Mouse (Mus musculus): ENCODE measurements around the gene Fam213b. TPM values are rescaled to one million over a fixed set of nuclear protein-coding genes. Genes with fewer than 3 reads are reported as not detected.

Fam213b gene
- total RNA-seq, 2 experiments from 2014 or later = 0.94 TPM; not detected in 1

GRCm38 (mm10) chr4:154926969-154927898 is 28.3 kb upstream of the Fam213b start:
- ATAC-seq (replicated peaks; ENCODE audit: low FRiP score, low TSS enrichment, poor library complexity, severe bottlenecking) = peak; percentile 6

DNA sequence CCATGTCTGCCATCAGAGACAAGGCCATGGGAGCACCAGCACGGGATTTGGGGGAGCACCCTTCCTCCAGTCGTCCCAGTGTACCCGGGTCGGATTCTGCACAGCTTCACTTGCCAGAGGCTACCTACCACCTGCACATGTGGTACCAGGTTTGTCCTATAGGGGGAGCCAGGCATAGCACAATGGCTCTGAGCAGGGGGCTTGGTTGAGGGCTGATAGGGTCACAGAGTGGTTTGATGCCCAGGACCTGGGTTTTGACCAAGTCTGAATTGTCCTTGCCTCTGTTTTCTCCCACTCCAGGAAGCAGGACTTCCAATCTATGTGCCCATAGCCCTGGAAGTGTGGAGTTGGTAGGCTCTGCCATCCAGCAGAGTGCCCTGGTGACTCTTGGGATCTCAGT is 26.5 kb upstream of the Fam213b start:
- 0 out of 2 replicates have a peak, but pooled peaks have one; percentile 17 for ATAC-seq (replicated peaks; ENCODE audit: low FRiP score, low TSS enrichment, poor library complexity, severe bottlenecking)

GRCm38 (mm10) chr4:154922931-154923330 is 24.0 kb upstream of the Fam213b start:
- no peak for ATAC-seq (replicated peaks; ENCODE audit: low FRiP score, low TSS enrichment, poor library complexity, severe bottlenecking)

DNA sequence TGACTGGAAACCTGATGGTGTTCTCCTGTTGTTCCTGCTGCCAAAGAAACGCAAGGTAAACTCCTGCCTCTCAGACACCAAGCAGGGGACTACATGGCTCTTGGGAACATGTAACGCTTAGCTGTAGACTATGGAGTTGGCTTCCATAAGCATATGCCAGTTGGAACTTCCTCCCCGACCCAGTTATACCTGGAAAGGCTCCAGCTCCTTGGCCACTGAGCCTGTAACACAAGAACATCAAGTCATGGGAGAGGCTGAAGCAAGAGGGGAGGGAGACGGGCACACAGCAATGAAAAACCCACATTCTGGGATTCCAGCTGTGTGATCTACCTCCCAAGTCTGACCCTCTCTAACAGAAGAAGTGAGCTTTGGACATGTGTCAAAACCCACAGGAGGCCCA is 23.4 kb upstream of the Fam213b start:
- no peak for ATAC-seq (replicated peaks; ENCODE audit: low FRiP score, low TSS enrichment, poor library complexity, severe bottlenecking)

DNA sequence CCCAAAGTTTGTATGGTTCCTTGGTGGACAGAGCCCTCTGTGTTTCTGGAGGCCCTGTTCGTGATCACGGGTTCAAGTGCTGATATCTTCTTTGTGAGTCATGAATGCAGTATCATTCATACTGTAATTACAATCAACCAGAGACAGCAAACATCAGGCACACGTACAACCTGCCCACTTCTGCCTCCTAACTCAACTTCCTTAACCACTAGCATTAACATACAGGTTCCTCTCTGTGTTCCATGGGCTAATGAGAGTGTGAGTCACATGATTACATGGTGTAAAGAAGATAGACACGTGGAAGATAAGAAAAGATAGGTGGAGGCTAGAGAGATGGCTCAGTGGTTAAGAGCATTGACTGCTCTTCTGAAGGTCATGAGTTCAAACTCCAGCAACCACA is 17.7 kb upstream of the Fam213b start:
- ATAC-seq (replicated peaks; ENCODE audit: low FRiP score, low TSS enrichment, poor library complexity, severe bottlenecking) = peak; percentile 28; the same call in 1 of the 2 replicates

- no peak for ATAC-seq (replicated peaks; ENCODE audit: low FRiP score, low TSS enrichment, poor library complexity, severe bottlenecking)
These were observed 16.4 kb upstream of the Fam213b start for GRCm38 (mm10) chr4:154915286-154915685.

DNA sequence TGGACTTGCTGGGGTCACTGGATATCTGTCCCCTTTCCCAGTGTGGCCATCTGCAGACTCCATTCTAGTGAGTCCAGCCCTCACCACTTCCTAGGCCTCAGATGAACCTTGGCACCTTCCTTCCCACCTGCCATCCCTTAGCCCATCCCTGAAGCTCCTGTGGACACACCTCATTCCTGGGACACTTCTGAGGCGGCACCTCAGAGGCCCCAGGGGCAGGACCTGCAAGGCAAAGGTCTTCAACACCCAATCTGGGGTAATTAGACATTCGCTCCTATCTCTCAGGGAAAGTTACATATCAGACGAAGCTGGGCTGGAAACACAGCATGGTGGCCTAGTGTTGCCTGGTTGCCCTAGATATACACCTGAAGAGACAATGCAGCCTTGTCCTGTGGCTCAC is 15.8 kb upstream of the Fam213b start:
- ATAC-seq (replicated peaks; ENCODE audit: low FRiP score, low TSS enrichment, poor library complexity, severe bottlenecking) = no peak

DNA sequence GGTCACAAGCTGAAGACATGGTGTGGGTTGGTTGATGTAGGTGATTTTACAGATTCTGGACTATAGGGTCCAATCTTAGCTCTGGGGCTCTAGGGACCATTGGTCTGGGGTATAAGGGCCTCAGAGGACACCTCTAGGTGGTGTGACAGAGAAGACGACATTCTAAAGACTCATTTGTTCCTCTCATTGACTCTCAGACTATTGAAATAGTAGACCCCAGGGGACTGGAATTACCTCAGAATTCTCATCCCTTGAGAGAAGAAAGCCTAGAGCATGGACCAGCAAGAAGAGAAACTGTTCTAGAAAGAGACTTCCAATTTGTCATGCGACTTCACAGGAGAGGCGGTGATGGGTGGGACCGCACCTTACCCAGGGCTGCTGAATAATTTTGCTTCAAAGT is 15.3 kb upstream of the Fam213b start:
- ATAC-seq (replicated peaks; ENCODE audit: low FRiP score, low TSS enrichment, poor library complexity, severe bottlenecking) = no peak

DNA sequence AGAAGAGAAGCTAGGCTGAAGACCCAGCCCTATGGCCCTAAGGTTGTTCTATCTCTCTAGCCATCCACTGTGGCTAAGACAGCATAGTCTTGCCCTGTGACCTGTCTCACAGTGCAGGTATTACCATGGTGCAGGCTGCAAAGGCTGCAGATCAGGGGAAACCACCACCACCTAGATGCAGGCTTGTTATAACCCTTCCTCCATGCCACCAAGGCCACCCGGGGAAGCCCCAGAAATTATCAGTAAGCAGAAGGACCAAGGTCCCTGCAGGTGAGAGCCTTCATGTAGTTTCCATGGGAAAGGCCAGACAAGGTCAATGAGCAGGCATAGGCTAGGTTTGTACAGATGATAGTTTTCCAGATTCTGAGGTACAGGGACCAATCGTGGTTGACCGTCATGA is 14.9 kb upstream of the Fam213b start:
- ATAC-seq (replicated peaks; ENCODE audit: low FRiP score, low TSS enrichment, poor library complexity, severe bottlenecking) = no peak

DNA sequence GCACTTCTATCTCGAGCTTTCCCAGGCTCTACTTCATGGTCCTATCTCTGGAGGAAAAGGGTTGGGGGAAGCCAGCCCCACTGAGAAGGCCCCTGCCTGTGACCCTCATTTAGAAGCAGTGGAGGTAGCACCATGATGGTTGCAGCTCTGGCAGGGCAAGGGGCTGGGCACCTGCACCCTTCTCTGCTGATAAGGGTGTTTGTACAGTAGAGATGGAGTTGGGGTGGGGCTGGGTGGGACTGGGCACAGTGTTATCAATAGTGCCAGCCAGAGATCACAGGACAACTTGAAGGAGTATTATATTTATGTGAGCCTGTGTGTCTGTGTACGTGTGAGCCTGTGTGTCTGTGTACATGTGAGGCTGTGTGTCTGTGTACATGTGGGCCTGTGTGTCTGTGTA is 12.7 kb upstream of the Fam213b start:
- ATAC-seq (replicated peaks; ENCODE audit: low FRiP score, low TSS enrichment, poor library complexity, severe bottlenecking) = peak; percentile 72

DNA sequence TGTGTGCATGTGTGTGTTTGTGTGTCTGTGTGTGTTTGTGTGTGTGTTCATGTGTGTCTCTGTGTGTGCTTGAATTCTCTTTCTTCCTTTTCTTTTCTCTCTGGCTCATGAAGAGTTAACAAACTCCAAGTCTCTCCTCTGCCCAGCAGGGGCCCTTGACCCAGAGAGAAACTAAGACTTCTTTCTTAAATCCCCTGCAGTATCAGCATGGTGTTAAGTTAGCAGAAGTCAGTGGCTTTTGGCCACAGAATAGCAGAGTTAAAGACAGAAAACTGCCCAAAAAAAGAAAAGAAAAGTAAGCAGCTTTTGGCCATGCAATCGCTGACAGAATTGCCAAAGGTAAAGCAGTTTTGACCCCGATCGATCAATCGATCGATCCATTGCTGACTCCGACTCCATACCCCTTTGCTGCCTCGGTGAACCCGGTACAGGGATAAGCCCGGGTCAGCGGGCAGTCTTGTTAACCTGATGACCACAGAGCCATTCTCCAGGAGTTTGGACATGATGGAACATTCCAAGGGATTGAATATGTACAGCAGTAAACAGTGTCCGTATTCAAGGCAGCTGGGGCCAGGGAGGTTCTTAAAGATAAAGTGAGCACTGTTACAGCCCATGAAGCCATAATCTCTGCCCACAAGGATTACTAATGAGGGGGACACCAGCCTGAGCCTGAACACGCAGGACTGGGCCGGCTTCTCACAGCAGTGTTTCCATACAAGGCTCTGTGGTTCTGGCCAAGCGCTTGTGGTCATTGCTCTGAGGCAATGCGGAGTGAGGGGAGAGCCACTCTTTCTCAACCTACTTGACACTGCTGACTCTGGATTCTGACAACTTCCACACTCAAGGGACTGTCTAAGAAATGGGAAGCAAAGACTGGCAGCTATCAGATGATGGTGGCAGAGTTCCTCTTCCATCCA is 11.9 kb upstream of the Fam213b start:
- ATAC-seq (replicated peaks; ENCODE audit: low FRiP score, low TSS enrichment, poor library complexity, severe bottlenecking) = peak; percentile 64

DNA sequence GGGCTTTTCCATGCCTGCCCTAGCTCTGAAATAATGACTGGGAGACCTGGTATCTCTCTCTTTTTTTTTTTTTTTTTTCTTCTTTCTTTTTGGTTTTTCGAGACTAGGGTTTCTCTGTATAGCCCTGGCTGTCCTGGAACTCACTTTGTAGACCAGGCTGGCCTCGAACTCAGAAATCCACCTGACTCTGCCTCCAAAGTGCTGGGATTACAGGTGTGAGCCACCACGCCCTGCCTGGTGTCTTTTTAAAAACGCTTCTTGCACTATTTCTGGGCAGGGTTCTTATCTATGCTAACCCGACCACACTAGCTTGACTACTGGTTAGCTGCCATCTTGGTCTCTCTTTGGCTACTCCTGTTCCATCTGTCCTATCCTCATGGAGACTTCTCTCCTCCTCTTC is 9.6 kb upstream of the Fam213b start:
- ATAC-seq (replicated peaks; ENCODE audit: low FRiP score, low TSS enrichment, poor library complexity, severe bottlenecking) = no peak

DNA sequence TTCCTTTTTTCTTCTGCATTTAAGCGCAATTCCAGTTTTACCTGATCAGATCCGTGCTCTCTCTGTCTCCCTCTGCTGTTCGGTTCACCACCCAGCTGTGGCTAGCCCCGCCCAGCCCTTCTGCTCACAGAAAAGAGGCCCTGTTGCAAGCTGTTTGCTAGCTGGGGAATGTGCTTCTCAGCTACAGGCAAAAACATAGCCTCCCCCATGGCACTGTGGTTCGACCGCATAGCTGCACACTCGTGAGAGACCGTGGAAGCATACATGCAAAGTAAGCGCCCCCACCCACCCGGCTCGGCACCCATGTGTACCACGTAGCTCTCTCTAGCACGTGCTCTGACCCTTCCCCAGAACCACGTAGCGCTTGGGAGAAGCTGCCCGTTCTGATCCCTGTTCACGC is 8.9 kb upstream of the Fam213b start:
- peak; percentile 56 for ATAC-seq (replicated peaks; ENCODE audit: low FRiP score, low TSS enrichment, poor library complexity, severe bottlenecking)

- ATAC-seq (replicated peaks; ENCODE audit: low FRiP score, low TSS enrichment, poor library complexity, severe bottlenecking) = peak; percentile 92
These were observed 5.5 kb upstream of the Fam213b start for GRCm38 (mm10) chr4:154904185-154905071.

DNA sequence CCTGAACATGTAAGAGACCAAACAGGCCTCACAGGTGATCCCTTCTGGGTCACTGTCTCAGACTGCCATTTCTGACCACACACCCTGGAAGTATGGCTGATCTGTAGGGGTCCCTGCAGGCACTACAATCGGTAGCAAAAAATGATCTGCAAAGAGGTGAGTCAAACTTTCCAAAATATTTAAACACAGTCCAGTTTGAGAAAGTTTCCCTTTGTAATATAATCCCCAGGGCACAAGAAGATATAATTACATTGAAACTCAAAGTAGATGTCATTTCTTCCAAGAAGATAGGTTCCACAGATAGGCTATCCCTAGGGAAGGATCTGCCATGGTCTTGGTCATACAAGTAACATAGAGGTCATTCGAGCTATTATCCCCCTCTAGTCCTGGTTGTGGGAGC is 3.4 kb upstream of the Fam213b start:
- no peak for ATAC-seq (replicated peaks; ENCODE audit: low FRiP score, low TSS enrichment, poor library complexity, severe bottlenecking)

DNA sequence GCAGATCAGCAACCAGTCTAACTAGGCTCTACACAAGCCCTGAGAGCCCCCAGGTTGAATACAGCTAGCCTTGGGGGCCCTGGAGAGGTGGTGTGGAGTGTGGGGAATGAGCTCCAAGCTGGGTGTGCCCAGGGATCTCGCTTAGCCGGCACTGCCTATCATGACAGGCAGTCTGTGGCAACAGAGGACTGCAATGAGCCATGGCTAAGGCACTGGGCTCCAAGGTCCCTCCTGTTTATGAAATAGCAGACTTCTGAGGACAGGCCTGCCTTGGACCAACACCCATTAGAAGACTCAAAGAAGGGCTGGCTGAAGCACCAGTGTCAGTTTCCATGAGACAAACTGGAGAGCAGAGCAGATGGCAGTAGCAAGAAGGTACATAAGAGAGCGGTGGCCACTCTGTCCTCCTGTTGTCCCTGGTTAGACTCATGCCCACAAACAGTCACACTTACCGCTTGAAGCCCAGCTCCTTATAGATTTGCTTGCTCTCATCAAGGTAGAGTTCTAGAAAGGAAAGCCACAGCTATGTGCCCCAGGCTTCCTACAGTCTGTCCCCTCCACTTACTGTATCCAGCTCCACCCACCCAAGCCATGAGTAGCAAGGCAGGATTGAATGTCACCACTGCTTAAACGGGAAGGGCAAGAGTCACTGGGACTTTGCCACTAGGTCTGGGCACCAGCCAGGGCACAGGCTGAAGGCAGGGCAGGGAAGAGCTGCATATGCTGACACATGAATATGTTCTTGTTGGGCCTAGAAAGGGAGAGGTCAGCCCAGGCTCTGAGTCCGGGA is 1.1 kb downstream of the Fam213b start:
- ATAC-seq (replicated peaks; ENCODE audit: low FRiP score, low TSS enrichment, poor library complexity, severe bottlenecking) = no peak

DNA sequence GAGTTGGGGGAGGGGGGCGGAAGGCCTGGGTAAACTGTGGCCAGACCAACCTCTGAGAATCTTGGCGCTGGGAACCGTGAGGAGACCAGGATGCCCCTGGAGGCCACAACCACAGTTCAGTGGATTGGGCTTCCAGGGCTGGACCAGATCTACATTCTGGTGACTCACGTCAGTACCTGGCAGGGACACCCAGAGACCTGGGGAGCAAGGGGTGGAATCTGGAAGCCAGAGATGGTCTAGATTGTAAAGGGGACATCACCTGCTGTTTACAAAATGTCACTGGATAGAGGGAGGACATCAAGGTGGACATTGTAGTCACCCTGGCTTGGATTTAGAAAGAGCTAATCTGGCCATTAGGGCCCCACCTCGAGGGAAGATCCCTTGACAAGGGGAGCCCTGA is 3.4 kb downstream of the Fam213b start:
- no peak for ATAC-seq (replicated peaks; ENCODE audit: low FRiP score, low TSS enrichment, poor library complexity, severe bottlenecking)

- ATAC-seq (replicated peaks; ENCODE audit: low FRiP score, low TSS enrichment, poor library complexity, severe bottlenecking) = no peak
These were observed 8.0 kb downstream of the Fam213b start for GRCm38 (mm10) chr4:154890887-154891286.

Data from megakaryocyte-erythroid progenitor cell, adult 5-6 weeks (primary cell).